Mouse (Mus musculus) cerebellum, postnatal 36 days (tissue): ENCODE measurements around the gene Zic5.
A peak's percentile ranks its signal among the peaks of the same experiment; 100 is the strongest.

Source experiments
- DNase-seq, 2 experiments: peaks; one replicate each; pipeline ENCODE4 v3.0.0; 2021 to 2022; ENCODE audit warnings: mixed read lengths in 2 of 2

The Zic5 gene

GRCm38 (mm10) chr14:122479461-122480109 is 14.1 kb upstream of the Zic5 start:
- peak in 1 of 2 experiments; percentile 35 for DNase-seq

- DNase-seq, result peak; percentile 55 to 68
Observed at GRCm38 (mm10) chr14:122478574-122479011, 13.1 kb upstream of the Zic5 start.

- no peak for DNase-seq
Observed at GRCm38 (mm10) chr14:122477971-122478573, 12.6 kb upstream of the Zic5 start.

- peak in 1 of 2 experiments; percentile 45 for DNase-seq
Observed at GRCm38 (mm10) chr14:122477261-122477671, 11.8 kb upstream of the Zic5 start.

- no peak for DNase-seq
Observed at GRCm38 (mm10) chr14:122476822-122477215, 11.3 kb upstream of the Zic5 start.

GRCm38 (mm10) chr14:122476041-122476821 is 10.8 kb upstream of the Zic5 start:
- peak; percentile 48 to 62 for DNase-seq

- peak in 1 of 2 experiments; percentile 58 for DNase-seq
Observed at GRCm38 (mm10) chr14:122475557-122476040, 10.1 kb upstream of the Zic5 start.

- peak; percentile 93 to 97 for DNase-seq
Observed at GRCm38 (mm10) chr14:122474891-122475556, 9.5 kb upstream of the Zic5 start, which contains the start of gene Zic2. TSS of gene Zic2 (plus strand) at chr14:122475435.

GRCm38 (mm10) chr14:122474041-122474890 is 8.8 kb upstream of the Zic5 start:
- peak; percentile 86 to 89 for DNase-seq

- peak; percentile 30 to 53 for DNase-seq
Observed at GRCm38 (mm10) chr14:122473211-122473751, 7.8 kb upstream of the Zic5 start.

GRCm38 (mm10) chr14:122472647-122473046 is 7.2 kb upstream of the Zic5 start:
- peak in 1 of 2 experiments; percentile 49 for DNase-seq

- DNase-seq, result peak; percentile 48 to 52
Observed at GRCm38 (mm10) chr14:122472161-122472560, 6.7 kb upstream of the Zic5 start.

GRCm38 (mm10) chr14:122471449-122472085 is 6.1 kb upstream of the Zic5 start:
- DNase-seq, result peak; percentile 66 to 67

- peak; percentile 43 to 66 for DNase-seq
Observed at GRCm38 (mm10) chr14:122468971-122469755, 3.7 kb upstream of the Zic5 start.

GRCm38 (mm10) chr14:122467926-122468841 is 2.7 kb upstream of the Zic5 start:
- DNase-seq, result peak; percentile 40 to 59

- no peak for DNase-seq
Observed at GRCm38 (mm10) chr14:122466756-122467362, 1.4 kb upstream of the Zic5 start.

GRCm38 (mm10) chr14:122465931-122466490 is 534 bp upstream of the Zic5 start:
- DNase-seq, result no peak

GRCm38 (mm10) chr14:122464351-122464762 is 1.1 kb downstream of the Zic5 start:
- DNase-seq, result no peak
